ENCODE assay signal across 17 mouse cellular contexts in genomic region chr12:34810221-34810620, GRCm38 (mm10).
"Had no signal": no experiment of that assay in that cellular context is flagged by ENCODE, and none has a peak within 500 bp of the region (broad histone marks: within the 10 kb centered on the region; RNA-seq: fewer than 3 reads in every experiment).

No protein-coding gene starts in this region.

- DNase-seq: left cerebral cortex, postnatal 4 days; liver; liver, embryonic 13.5 days; liver, postnatal 0 days; lung, adult 18-20 months; lung, adult 2 months; lung, embryonic 14.5 days; lung, postnatal 10 days; lung, postnatal 14 days; lung, postnatal 36 days; lung, postnatal 4 days; midbrain, embryonic 14.5 days had no signal

- ATAC-seq: liver, embryonic 12.5 days; liver, postnatal 0 days; lung, postnatal 0 days; midbrain, embryonic 13.5 days; midbrain, embryonic 15.5 days; midbrain, embryonic 16.5 days had no signal
